Mouse (Mus musculus): ENCODE measurements around the gene Efl1.
"Not testable (repeated sequence)": the region's sequence is repeated elsewhere in the genome, so short reads cannot be mapped to it uniquely, and the experiment has no call there.

Efl1 gene

GRCm38 (mm10) chr7:82758521-82758920 is 110.1 kb downstream of the Efl1 start:
- DNase-seq (ENCODE audit: low spot score), result no peak

- DNase-seq (ENCODE audit: low spot score), result no peak
These were observed 110.7 kb downstream of the Efl1 start for GRCm38 (mm10) chr7:82759091-82759490.

- no peak for DNase-seq (ENCODE audit: low spot score)
These were observed 116.5 kb downstream of the Efl1 start for GRCm38 (mm10) chr7:82764951-82765350.

DNA sequence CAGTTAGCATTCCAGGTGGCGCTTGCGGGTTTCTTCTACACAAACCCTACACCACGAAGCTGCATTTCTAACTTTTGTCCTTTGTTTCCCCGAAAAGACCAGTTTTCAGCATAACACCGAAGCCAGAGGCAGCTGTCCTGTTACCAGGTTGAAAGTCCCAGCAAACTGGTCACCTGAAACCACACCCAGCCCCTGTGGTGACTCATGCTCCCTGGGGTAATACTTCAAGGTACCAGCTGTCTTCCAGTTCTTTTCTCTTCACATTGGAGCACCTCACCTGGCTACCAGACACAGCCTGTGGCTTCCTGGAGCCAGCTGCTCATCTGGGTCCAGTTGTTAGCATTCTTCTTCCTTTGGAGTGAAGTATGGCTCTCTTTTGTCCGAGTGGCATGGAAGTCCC is 118.2 kb downstream of the Efl1 start:
- no peak for DNase-seq (ENCODE audit: low spot score)

GRCm38 (mm10) chr7:82770207-82770606 is 121.8 kb downstream of the Efl1 start:
- DNase-seq (ENCODE audit: low spot score), result no peak

GRCm38 (mm10) chr7:82770957-82771660 is 122.7 kb downstream of the Efl1 start:
- not testable (repeated sequence) for DNase-seq (ENCODE audit: low spot score)

DNA sequence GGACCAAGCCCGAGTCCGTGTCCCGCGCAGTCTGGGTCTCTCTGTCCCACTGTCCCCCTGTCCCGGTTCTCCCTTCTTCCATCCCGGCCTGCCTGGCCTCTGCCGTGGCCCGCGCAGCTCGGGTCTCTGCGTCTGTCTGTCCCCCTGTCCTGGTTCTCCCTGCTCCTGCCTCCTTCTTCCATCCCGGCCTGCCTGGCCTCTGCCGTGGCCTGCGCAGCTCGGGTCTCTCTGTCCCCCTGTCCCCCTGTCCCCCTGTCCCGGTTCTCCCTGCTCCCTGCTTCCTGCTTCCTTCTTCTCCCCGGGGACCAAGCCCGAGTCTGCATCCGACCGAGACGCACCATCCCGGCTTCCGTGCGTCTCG is 123.2 kb downstream of the Efl1 start:
- DNase-seq (ENCODE audit: low spot score), result not testable (repeated sequence)

DNA sequence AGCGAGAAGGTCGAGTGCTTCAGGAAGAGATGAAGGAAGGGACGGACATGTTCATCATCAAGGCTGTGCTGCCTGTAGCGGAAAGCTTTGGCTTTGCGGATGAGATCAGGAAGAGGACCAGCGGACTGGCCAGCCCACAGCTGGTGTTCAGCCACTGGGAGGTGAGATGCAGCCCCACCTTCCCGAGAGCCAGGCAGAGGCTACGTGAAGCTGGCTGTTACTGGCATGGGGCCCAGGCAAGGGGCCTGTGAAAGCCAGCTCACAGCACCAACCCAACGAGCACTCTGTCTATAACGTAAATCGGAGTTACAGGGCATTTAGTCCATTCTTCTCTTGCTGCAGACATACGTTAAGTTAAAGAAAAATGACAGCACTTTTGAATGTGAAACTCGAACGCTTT is 124.1 kb downstream of the Efl1 start:
- no peak for DNase-seq (ENCODE audit: low spot score)

- no peak for DNase-seq (ENCODE audit: low spot score)
These were observed 124.7 kb downstream of the Efl1 start for GRCm38 (mm10) chr7:82773150-82773549.

DNA sequence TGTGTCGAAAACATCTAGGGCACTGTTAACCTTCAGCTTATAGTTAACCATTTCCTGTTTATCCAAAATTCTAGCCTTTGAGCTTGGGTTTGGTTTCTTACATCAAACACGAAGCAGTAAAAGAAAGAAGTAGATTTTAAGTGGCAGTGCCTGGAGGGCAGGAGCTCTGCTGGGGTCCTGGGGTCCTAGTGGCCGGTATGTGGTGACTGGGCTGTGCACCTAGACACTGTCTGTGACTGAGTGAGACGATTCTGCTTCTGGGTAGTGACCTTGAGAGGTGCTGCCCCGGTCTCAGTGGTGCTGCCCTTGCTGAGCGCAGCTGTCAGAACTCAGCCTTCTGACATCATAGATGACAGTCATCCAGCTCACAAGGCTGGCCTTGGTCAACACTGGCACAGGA is 125.5 kb downstream of the Efl1 start:
- no peak for DNase-seq (ENCODE audit: low spot score)

DNA sequence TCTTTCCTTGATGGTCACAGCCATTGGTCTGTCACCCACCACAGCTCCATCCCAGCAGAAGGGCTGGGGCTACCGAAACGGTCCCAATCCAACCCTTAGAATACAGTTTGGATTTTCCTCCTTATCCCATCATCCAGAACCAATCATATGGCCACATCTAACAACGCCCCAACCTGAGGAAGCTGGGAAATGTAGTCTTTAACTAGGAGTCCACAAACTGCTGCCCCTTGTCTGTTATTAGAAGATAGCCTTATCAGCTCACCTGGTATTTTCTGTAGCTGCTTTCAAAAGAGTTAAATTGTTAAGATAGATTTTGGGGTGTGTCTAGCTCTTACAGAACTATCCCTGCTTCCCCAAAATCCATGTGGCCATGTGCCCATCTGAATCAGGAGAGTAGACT is 126.7 kb downstream of the Efl1 start:
- no peak for DNase-seq (ENCODE audit: low spot score)

- DNase-seq (ENCODE audit: low spot score), result no peak
These were observed 134.7 kb downstream of the Efl1 start for GRCm38 (mm10) chr7:82783071-82783470.

- DNase-seq (ENCODE audit: low spot score), result no peak
These were observed 135.3 kb downstream of the Efl1 start for GRCm38 (mm10) chr7:82783693-82784092.

DNA sequence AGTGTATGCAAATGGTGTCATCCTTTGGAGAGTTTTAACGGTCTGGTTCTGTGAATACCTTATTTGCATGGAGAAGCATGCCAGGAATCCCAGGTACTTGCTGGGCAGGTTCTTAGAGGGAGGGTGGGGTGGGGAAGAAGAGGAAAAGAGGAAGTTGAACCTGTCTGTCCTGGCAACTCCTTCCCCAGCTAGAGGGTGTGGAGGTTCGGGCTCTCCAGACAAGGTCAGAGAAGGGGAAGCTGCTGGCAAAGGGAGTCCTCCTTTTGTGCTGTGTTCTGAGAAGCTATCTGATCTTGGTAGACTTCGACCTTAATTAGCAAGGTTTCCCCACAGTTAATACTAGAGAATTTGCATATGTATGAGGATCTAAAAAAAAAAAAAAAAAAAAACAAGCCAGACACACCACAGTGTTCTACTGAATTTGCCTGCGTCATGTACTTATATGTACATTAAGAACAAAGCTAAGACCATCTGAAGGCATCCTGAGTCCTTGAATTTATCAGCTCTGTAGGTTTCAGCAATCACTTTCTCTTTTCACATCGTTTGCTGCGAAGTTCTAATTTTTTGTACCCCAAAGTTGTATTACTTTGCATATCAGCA is 137.0 kb downstream of the Efl1 start:
- no peak for DNase-seq (ENCODE audit: low spot score)

DNA sequence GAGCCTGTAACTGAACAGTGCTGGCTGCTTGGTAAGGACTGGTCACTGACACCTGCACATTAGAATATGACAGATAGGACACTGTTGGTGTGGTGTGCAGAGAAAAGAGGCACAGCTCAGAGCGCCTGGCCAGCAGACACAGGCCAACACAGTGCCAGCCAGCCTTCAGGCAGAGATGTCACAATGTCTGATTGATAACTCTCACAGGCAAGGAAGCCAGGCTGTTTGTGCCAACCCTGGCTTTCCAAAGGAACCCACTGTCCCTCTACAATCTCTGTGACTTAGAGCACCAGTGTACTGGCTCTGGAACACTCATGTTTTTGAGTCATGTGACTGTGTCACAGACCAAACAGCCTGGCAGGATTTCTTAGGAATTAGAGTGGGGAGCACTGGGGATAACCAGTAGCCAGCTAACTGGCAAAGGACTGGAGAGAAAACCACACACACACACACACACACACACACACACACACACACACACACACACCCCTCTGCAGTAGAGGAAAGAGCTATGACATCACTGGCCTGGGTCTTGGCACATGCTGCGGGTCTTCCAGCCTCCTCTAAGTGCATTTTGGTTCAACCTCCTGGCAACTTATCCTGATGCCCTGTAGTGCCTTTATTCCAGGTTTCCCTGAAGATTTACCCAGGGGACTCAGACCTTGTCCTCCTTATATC is 137.7 kb downstream of the Efl1 start:
- DNase-seq (ENCODE audit: low spot score), result peak; percentile 54

- DNase-seq (ENCODE audit: low spot score), result no peak
These were observed 144.2 kb downstream of the Efl1 start for GRCm38 (mm10) chr7:82792644-82793043.

DNA sequence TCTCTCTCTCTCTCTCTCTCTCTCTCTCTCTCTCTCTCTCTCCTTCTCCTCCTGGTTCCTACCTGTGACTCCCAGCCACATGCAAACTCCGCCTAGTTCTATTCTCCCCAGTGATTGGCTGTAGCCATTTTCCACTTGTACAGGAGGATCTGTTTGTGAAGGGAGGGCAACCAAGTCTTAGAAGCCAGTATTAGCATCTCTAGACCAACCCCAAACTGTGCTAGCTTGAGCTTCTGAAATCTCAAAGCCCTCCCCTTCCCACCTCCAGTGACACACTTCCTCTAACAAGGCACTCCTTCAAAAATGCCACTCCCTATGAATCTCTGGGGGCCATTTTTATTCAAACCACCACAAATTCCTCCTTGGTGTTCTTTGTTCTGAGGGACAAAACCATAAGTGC is 144.7 kb downstream of the Efl1 start:
- no peak for DNase-seq (ENCODE audit: low spot score)

DNA sequence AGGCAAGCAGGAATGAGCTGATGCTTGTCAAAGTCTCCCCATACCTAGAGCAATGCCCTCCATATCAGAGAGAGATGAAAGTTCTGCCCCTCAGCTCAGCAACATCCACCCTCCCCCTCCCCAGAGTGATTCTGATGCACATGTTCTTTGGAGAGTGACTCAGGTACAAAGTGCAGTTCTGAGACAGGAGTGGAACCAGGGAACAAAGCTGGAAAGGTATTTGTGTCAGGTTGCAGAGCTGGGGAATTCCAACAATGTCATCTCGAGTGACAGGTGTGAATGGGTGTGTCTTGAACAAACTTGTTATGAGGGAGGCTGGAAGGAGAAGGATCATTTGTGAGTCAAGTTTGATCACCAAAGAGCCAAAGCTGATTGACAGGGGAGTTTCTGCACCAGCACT is 146.1 kb downstream of the Efl1 start:
- DNase-seq (ENCODE audit: low spot score), result no peak

GRCm38 (mm10) chr7:82802206-82802605 is 153.8 kb downstream of the Efl1 start:
- DNase-seq (ENCODE audit: low spot score), result no peak

DNA sequence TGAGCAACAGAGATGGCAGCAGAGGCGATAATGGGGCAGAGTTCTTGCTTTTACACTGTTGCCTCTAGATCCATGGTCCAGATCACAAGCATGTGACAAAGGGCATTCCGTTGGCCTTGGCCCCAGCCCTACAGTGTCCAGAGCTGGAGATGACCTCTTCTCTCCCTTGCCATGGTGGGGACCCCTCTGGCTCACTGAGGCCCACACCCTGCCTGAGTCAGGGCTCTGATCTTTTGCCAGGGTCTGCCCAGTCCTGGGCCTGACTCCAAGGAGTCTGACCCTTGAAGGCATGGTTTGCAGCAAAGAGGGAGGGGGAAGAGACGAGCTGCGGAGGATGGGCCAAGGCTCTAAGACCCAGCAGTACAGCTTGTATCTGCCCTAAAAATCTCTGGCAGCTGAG is 159.8 kb downstream of the Efl1 start:
- no peak for DNase-seq (ENCODE audit: low spot score)

DNA sequence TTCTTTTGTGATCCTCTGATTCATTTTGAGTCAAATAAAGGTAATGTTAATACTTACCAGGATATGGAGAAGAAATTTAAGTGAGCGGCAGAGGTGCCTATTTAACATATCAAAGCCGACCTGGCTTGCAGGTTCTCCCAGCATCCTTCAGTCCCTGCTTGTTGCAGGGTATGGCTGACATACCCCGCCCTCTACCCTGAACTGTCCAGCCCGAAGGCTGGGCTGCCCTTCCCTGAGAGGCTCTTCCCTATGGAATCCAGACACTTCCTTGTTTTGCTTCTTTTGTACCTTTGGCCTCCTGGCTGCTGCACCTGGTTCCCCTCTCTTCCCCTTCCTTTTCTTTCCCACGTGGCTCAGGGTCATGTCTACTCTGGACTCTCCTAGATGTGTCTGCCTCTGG is 160.7 kb downstream of the Efl1 start:
- no peak for DNase-seq (ENCODE audit: low spot score)

DNA sequence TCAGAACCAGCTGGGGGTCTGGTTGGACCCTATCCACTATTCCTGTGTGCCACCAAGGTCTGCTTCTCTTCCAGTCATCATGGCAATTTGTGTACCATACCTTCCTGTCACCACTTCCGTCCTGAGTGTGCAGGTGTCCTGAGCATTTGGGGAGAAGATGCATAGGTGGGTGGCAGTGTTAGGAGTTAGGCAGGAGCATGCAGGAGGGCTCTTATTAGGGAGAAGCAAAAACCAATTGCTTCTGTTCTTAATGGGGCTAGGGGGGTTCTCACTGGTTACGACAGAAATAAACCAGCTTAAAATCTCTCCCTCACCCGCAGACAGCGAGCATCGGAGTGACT is 162.4 kb downstream of the Efl1 start:
- no peak for DNase-seq (ENCODE audit: low spot score)

DNA sequence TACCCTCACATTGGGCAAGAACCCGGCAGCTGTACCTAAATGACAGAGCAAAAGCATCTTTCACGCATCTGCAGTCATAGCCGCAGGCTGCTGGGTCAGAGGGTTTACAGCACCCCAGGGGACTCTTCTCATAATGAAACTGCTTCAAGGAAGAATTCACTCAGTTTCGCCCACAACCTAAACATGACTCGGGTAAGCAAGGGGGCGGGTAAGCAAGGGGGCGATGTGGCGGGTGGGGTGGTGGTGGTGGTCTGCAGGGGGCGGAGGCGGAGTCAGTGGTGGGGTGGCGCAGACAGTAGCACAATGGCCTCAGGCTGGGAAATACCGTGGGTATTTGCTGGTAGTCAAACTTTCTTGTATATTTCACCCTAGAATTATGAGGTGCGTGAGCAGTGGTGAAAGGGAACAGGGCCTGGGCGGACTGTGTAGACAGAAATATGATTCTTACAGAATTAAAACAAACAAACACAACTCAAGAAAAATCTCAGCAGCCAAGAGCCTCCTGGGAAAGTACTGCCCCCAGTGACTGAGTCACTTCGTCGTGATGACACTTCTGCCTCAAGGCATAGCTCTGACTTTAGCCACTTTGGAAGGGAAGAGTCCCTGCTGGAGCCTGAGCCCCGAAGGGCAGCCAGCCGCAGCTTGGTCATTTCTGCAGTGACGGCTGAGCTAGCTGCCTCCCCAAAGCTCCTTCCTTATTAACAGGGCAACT is 162.9 kb downstream of the Efl1 start:
- DNase-seq (ENCODE audit: low spot score), result no peak
